Mouse (Mus musculus) cerebellum, adult 18-20 months (tissue): ENCODE data around the gene Got1.

ENCODE experiments used
- DNase-seq, 2 experiments: peaks; one replicate each; pipeline ENCODE4 v3.0.0; 2021

Got1 gene

GRCm38 (mm10) chr19:43478891-43479290 is 45.5 kb downstream of the Got1 start:
- peak; percentile 86 to 88 for DNase-seq

- DNase-seq = no peak
These were observed 47.0 kb downstream of the Got1 start for GRCm38 (mm10) chr19:43477436-43477835.

GRCm38 (mm10) chr19:43476063-43476462 is 48.3 kb downstream of the Got1 start:
- no peak for DNase-seq

GRCm38 (mm10) chr19:43475642-43476041 is 48.8 kb downstream of the Got1 start:
- peak; percentile 54 to 61 for DNase-seq

- peak; percentile 80 to 90 for DNase-seq
These were observed 51.6 kb downstream of the Got1 start for GRCm38 (mm10) chr19:43472781-43473180.

- no peak for DNase-seq
These were observed 52.1 kb downstream of the Got1 start for GRCm38 (mm10) chr19:43472331-43472730.

GRCm38 (mm10) chr19:43469333-43469732 is 55.1 kb downstream of the Got1 start:
- no peak for DNase-seq

- peak; percentile 80 to 85 for DNase-seq
These were observed 56.3 kb downstream of the Got1 start for GRCm38 (mm10) chr19:43467927-43468685.

GRCm38 (mm10) chr19:43465601-43466255 is 58.7 kb downstream of the Got1 start:
- peak; percentile 82 to 92 for DNase-seq

- DNase-seq = no peak
These were observed 59.3 kb downstream of the Got1 start for GRCm38 (mm10) chr19:43465076-43465475.

- DNase-seq = no peak
These were observed 60.1 kb downstream of the Got1 start for GRCm38 (mm10) chr19:43464294-43464687.

GRCm38 (mm10) chr19:43463546-43464293 is 60.7 kb downstream of the Got1 start:
- DNase-seq = no peak

GRCm38 (mm10) chr19:43462141-43462540 is 62.3 kb downstream of the Got1 start:
- no peak for DNase-seq

- peak in 1 of 2 experiments; percentile 42 for DNase-seq
These were observed 63.9 kb downstream of the Got1 start for GRCm38 (mm10) chr19:43460481-43460880.

- no peak for DNase-seq
These were observed 64.5 kb downstream of the Got1 start for GRCm38 (mm10) chr19:43459948-43460347.

GRCm38 (mm10) chr19:43453025-43453424 is 71.4 kb downstream of the Got1 start:
- no peak for DNase-seq

GRCm38 (mm10) chr19:43452176-43452575 is 72.2 kb downstream of the Got1 start:
- DNase-seq = no peak

GRCm38 (mm10) chr19:43451563-43451962 is 72.8 kb downstream of the Got1 start:
- no peak for DNase-seq
